Mouse (Mus musculus) embryonic fibroblast, embryonic 13.5 days (primary cell): Measurements from ENCODE around the gene Zfp68. TPM values are rescaled to one million over a fixed set of nuclear protein-coding genes. Genes with fewer than 3 reads are reported as not detected.
A peak's percentile ranks its signal among the peaks of the same experiment; 100 is the strongest.
"Not testable (repeated sequence)": the region's sequence is repeated elsewhere in the genome, so short reads cannot be mapped to it uniquely, and the experiment has no call there.

Experiments
- H3K27ac ChIP-seq: 2 replicates; pipeline ENCODE4 v1.5.1; 2012; ENCODE audit warnings: low read length, control low read depth, inconsistent platforms; ENCODE audit not compliant: insufficient read depth
- H3K4me1 ChIP-seq: 2 replicates; pipeline ENCODE4 v1.6.1; 2011; ENCODE audit warnings: low read length; ENCODE audit not compliant: control insufficient read depth, insufficient read depth
- H3K4me3 ChIP-seq: 2 replicates; pipeline ENCODE4 v1.5.1; 2011; ENCODE audit warnings: mild to moderate bottlenecking, control low read depth, low read length; ENCODE audit not compliant: insufficient read depth
- CTCF ChIP-seq: IDR thresholded peaks from 2 replicates; pipeline ENCODE4 v1.5.1; 2011; ENCODE audit warnings: mild to moderate bottlenecking, control low read depth, low read length, moderate library complexity, borderline replicate concordance; ENCODE audit not compliant: insufficient read depth
- POLR2A ChIP-seq: IDR thresholded peaks from 2 replicates; pipeline ENCODE4 v1.6.1; 2011; ENCODE audit warnings: low read depth, mild to moderate bottlenecking, control low read depth, low read length, moderate library complexity
- polyA plus RNA-seq: library from polyadenylated mRNA; stranded (reverse); fragments of >200 nt; gene quantifications from 2 replicates; pipeline ENCODE4 v1.2.4, GENCODE M21; 2011; ENCODE audit warnings: low read depth; ENCODE audit not compliant: missing spikeins, insufficient read length

Zfp68 gene
- polyA plus RNA-seq, 1 experiment: 54.1 TPM

- Histone ChIP-seq H3K4me3 (peak within 1 kb of the TSS; percentile 86), H3K4me1 (no peaks in the 10 kb centered on the region), H3K27ac (no peak within 1 kb of the TSS)
- TF ChIP-seq CTCF: no peak
- peak; percentile 88 for TF ChIP-seq POLR2A
Measured at GRCm38 (mm10) chr5:138622645-138623477, 3.3 kb upstream of the Zfp68 start, which contains the start of gene A430033K04Rik. A430033K04Rik (plus strand) TSS chr5:138622859.

- Histone ChIP-seq H3K4me1 (no peaks in the 10 kb centered on the region; the same call in 1 of the 2 replicates), H3K4me3 (no peak overlapping the region), H3K27ac (no peak overlapping the region)
- TF ChIP-seq CTCF (no peak), POLR2A (no peak)
Measured at GRCm38 (mm10) chr5:138620836-138621235, 1.3 kb upstream of the Zfp68 start.

- H3K27ac ChIP-seq: no peak overlapping the region
- TF ChIP-seq POLR2A (no peak), CTCF (peak; percentile 12; the same call in 1 of the 2 replicates)
- peak overlapping the region; percentile 13; the same call in 1 of the 2 replicates for H3K4me3 ChIP-seq
- H3K4me1 ChIP-seq: no peaks in the 10 kb centered on the region; the same call in 1 of the 2 replicates
Measured at GRCm38 (mm10) chr5:138618353-138618752, 1.2 kb downstream of the Zfp68 start.

GRCm38 (mm10) chr5:138587396-138587795 lies 32.2 kb downstream of the Zfp68 start:
- Histone ChIP-seq H3K4me1 (no peaks in the 10 kb centered on the region), H3K4me3 (no peak overlapping the region), H3K27ac (no peak overlapping the region)
- TF ChIP-seq POLR2A (no peak), CTCF (no peak)

- no peak overlapping the region for H3K4me3 ChIP-seq
Measured at GRCm38 (mm10) chr5:138571623-138572022, 47.9 kb downstream of the Zfp68 start.

GRCm38 (mm10) chr5:138564612-138565011 lies 54.9 kb downstream of the Zfp68 start, which contains the start of gene 1700123K08Rik:
1700123K08Rik (minus strand) TSS chr5:138564712.
- H3K4me1 ChIP-seq, H3K4me3 ChIP-seq, H3K27ac ChIP-seq: not testable (repeated sequence)

More at GRCm38 (mm10) chr5:138571623-138572022, 47.9 kb downstream of the Zfp68 start:
- Histone ChIP-seq H3K4me1 (no peaks in the 10 kb centered on the region), H3K27ac (no peak overlapping the region)
- no peak for TF ChIP-seq CTCF
- no peak for TF ChIP-seq POLR2A

Other genes with a start within 250 kb of the Zfp68 start
- gene Zfp157, start 178.3 kb downstream of the Zfp68 start, polyA plus RNA-seq: 12.1 and 22.4 TPM in 2 replicates
- not detected in 2 replicates for gene 1700123K08Rik, start 55.0 kb downstream of the Zfp68 start, polyA plus RNA-seq
- 5.1 and 7.9 TPM in 2 replicates for gene A430033K04Rik, start 3.1 kb upstream of the Zfp68 start, polyA plus RNA-seq
- 10.8 and 13.4 TPM in 2 replicates for gene Fam20c, start 134.8 kb upstream of the Zfp68 start, polyA plus RNA-seq
- not detected in 2 replicates for gene Gm5294, start 200.3 kb upstream of the Zfp68 start, polyA plus RNA-seq